Mouse (Mus musculus) gastrocnemius, postnatal 36 days (tissue): ENCODE data around the gene Ptprh. TPM values are rescaled to one million over a fixed set of nuclear protein-coding genes. Genes with fewer than 3 reads are reported as not detected.
"Not testable (repeated sequence)": the region's sequence is repeated elsewhere in the genome, so short reads cannot be mapped to it uniquely, and the experiment has no call there.

Source experiments
- DNase-seq, 2 experiments: peaks; one replicate each; pipeline ENCODE4 v3.0.0; 2022
- intact Hi-C: fragments of 180-260 bp; cut with DNase I; formaldehyde crosslinking; loops from one replicate; pipeline ENCODE4 v1.15.1; 2025
- total RNA-seq, 2 experiments: library from RNA; stranded (reverse); gene quantifications; 2 replicates each; pipeline ENCODE4 v1.2.3; 2021

The Ptprh gene
- total RNA-seq, 2 experiments from 2014 or later, result not detected

- DNase-seq, result peak; percentile 56 to 66
- intact Hi-C loops, result no loop called here
These were observed 77.2 kb downstream of the Ptprh start for GRCm38 (mm10) chr7:4526341-4527301.

DNA sequence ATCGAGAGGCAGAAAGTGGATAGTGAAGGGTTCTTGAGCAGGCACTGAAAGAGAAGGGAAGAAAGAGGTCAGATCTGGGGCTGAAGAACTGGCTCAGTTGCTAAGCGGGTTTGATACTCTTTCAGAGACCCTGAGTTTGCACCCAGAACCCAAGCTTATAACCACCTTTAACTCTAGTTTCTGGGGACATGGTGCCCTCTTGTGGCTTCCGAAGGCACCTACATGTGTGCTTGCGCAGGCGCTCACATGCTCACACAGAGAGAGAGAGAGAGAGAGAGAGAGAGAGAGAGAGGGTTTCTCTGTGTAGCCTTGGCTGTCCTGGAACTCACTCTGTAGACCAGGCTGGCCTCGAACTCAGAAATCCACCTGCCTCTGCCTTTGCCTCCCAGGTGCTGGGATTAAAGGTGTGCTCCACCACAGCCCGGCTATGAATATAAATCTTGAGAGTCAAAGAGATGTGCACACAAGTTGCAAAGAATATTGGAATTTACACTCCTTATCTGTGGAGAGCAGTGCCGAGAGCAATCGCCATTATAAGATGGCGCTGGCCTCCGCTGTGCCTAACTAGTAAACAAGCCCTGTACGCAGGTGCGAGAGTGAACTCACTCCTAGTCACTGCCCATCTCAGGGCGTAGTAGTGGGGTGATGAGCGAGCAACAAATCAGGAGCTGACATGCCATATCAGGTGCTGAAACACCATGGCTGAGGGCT lies 79.5 kb downstream of the Ptprh start, which contains the start of gene Tnni3:
Tnni3 (minus strand) TSS at position 18 of the 711 bp plus-strand sequence.
- intact Hi-C loops, DNase-seq: not testable (repeated sequence)

GRCm38 (mm10) chr7:4523205-4524130 lies 80.4 kb downstream of the Ptprh start:
- intact Hi-C loops, result no loop called here
- no peak for DNase-seq

DNA sequence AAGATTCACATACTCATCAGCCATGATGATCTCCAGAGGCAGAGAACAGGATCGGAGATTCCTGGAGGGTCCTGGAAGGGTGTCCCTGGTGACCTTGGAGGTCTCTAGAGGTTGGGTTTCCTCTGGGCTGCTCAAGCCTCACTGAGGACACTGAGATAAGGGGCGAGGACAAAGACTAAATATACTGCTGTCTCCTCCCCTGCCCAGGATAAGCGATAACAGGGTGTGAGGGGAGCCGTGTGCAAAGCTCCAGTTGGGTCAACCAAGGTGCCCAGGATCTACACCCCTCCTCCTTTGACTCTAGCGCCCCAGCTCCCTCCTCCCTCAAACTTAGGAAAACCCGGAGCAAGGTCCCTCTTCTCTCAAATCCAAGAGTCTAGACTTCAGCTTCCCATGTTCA lies 81.5 kb downstream of the Ptprh start:
- DNase-seq, result no peak
- intact Hi-C loops, result no loop called here

DNA sequence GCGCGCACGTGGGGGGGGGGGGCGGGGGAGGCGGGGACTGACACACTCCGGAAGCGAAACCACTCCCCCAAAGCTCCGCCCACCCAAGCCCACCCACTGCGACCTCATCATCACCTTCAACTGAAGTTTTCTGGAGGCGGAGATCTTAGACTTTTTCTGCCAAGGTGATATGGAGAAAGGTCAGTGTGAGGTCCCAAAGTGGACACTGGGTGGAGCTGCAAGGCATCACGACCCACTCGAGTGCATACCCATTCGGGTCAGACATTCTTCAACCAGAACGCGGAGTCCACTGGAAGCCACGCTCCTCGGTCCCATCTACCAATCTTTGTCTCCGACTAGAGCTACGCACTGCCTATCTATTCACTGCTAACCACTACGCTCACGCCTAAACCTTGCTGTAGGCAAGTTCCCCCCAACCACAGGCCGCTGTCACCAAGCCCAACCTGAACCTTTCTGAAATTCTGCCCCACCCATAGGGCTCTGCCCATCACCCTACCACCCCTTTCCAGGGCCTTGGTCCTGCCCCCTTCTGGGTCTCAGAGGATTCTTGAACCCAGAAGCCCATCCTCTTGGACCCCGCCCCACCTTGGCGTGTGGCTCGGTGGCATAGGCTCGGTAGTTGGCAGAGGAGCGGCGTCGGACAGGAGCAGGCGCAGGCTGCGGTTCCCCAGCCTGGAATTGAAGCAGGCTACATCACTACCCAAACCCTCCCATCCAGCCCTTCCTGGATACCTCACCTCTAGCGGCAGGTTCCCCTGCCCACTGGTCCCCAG lies 82.4 kb downstream of the Ptprh start:
- DNase-seq, result no peak
- intact Hi-C loops, result no loop called here

- DNase-seq, result no peak
- intact Hi-C loops, result no loop called here
These were observed 85.4 kb downstream of the Ptprh start for GRCm38 (mm10) chr7:4518487-4518886.

DNA sequence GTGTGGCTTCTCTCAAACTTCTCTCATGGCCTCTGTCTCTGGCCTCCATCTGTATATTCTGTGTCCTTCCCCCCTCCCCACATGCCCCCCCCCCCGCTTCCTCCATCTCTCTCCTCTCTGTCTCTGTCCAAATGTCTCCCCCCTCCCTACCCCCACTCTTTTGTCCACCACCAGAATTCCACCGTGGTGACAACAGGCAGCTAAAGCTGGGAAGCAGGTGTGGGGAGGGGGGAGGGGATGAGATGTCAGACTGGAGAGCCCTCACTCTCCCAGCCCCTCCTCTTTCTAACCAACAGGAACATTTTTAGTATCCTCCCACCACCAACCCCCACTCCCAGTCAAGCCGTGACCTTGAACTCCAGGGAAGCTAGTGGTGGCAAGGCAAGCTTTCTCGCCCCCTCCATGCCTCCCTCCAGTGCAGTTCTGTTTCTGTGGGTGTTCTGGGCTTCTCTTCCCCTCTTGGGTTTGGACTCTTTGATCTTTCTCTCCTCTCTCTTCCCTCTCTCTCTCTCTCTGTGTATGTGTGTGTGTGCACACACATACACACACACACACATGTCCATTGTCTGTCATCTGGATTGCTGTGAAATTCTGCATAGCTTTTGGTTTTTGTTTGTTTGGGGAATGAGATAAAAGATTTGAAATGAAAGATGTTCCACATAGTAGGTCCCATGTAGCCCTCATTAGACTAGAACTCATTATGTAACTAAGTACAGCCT lies 87.3 kb downstream of the Ptprh start, which contains the start of gene Tnnt1:
Tnnt1 (minus strand) TSS at position 51 of the 719 bp plus-strand sequence.
- intact Hi-C loops, result no loop called here

DNA sequence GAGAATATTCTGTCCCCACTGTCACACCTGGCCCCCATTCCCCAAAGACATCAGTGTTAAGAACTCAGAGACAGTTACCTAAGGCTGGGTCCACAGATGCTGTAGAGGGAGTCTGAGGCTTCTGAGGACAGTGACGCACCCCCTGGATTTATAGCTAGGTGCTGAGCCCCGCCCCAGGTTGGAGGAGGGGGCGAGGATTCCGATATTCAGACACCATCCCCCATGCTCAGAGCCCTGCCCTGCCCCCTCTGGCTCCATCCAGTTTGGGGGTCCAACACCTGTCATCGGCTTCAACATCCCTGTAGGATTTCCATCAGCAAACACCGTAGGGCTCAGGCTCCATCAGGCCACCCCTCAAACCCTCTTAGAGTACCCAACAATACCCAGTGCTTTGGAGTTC lies 88.0 kb downstream of the Ptprh start:
- no peak for DNase-seq
- intact Hi-C loops, result no loop called here

More for the DNA sequence above, 87.3 kb downstream of the Ptprh start, which contains the start of gene Tnnt1:
- no peak for DNase-seq

DNA sequence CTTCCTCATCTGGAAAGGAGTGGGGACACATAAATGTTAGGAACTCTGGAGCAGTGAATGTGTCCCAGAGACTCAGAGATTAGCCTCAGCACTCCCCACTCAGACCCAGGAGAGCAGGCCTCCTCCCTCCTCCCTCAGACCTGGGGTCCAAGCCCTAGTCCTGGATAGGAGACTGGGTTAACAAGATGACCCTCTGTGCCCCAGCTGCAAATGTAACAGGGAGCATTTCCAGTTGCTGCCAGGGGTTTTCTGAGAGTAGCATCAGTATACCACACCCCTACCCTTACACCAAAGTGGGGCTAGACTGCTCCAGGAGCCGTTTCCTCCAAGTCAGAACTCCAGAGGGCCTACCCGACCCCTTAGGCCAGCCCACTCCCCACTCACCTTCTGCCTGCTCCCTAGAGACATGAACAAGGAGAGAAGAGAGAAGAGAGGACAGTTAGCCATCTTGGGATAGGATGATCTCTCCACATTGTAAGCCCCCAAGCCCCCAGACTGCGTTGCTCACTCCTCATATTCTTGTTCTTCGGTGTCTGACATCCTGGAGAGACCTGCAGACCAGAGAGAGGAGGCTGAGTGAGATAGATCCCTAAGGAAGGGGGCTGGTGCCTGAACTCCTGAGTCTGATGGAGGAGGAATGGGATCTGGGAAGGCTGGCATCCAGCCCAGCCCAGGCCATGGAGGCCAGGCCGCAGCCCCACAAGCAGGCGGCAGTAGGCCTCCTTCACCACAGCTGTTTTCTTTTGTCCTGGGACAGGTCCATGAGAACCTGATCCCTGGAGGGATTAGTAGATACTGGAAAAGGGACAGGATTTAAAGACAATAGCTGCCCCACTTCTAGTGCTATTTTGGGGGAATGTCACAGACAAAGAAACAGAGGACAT lies 89.8 kb downstream of the Ptprh start:
- intact Hi-C loops, result no loop called here
- no peak for DNase-seq

DNA sequence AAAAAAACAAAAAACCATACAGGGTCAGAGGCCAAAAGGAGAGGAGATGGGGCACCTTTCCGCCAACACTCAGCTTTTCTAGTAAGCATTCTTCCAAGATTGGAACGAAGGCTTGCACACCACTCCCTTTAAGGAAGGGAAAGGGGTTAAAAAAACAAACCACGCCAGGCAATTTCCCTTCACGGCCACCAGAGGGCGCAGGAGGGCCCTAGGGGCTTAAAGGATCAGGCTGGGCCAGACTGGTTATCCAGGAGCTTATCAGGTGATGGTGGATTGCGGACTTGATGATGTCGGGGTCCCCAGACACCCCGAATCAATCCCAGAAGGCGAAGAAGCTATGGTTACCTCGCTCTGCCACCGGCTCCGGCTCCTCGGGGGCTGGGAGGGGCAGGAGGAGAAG lies 90.6 kb downstream of the Ptprh start:
- intact Hi-C loops, result no loop called here
- no peak for DNase-seq

- intact Hi-C loops, result no loop called here
- DNase-seq, result no peak
These were observed 92.2 kb downstream of the Ptprh start for GRCm38 (mm10) chr7:4511489-4512224.

- DNase-seq, result peak in 1 of 2 experiments; percentile 57
- intact Hi-C loops, result loop anchor here (10.0 kb wide), 1 partner anchor 365 kb away; no protein-coding TSS in a partner anchor
These were observed 93.8 kb downstream of the Ptprh start for GRCm38 (mm10) chr7:4509863-4510608.

DNA sequence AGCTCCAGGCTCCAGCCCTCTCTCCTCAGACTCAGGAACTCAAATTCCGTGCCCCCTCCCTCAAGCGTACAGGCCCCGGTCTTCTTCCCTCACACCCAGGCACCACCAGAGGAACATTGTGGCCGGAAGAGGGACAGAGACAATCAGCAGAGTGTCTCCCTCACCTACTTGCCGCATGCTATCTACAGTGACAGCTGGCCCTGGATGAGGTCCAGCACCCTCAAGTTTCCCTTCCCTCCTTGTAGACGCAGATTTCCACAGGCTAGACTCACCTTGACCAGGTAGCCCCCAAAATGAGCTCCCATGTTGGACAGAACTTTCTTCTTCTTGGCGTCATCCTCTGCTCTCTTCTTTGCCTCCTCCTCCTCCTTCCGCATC lies 95.1 kb downstream of the Ptprh start:
- intact Hi-C loops, result loop anchor here (10.0 kb wide), 1 partner anchor 364 kb away; no protein-coding TSS in a partner anchor
- DNase-seq, result no peak

GRCm38 (mm10) chr7:4508062-4508738 lies 95.6 kb downstream of the Ptprh start:
- intact Hi-C loops, result loop anchor here (10.0 kb wide), 1 partner anchor 363 kb away; no protein-coding TSS in a partner anchor
- DNase-seq, result no peak

GRCm38 (mm10) chr7:4507220-4507619 lies 96.6 kb downstream of the Ptprh start:
- intact Hi-C loops, result loop anchor here (10.0 kb wide), 1 partner anchor 362 kb away; no protein-coding TSS in a partner anchor
- DNase-seq, result no peak
